Mouse (Mus musculus) gastrocnemius, adult 18-20 months (tissue): Measurements from ENCODE around the gene Sh3tc1. TPM values are rescaled to one million over a fixed set of nuclear protein-coding genes. Genes with fewer than 3 reads are reported as not detected.

ENCODE experiments used
- DNase-seq: peaks from one replicate; pipeline ENCODE4 v3.0.0; 2021; ENCODE audit warnings: low spot score
- total RNA-seq, 2 experiments: library from RNA; stranded (reverse); gene quantifications; 2 replicates each; pipeline ENCODE4 v1.2.3; 2021

Sh3tc1 gene
- total RNA-seq, 2 experiments from 2014 or later = 2.1 to 3.9 TPM

DNA sequence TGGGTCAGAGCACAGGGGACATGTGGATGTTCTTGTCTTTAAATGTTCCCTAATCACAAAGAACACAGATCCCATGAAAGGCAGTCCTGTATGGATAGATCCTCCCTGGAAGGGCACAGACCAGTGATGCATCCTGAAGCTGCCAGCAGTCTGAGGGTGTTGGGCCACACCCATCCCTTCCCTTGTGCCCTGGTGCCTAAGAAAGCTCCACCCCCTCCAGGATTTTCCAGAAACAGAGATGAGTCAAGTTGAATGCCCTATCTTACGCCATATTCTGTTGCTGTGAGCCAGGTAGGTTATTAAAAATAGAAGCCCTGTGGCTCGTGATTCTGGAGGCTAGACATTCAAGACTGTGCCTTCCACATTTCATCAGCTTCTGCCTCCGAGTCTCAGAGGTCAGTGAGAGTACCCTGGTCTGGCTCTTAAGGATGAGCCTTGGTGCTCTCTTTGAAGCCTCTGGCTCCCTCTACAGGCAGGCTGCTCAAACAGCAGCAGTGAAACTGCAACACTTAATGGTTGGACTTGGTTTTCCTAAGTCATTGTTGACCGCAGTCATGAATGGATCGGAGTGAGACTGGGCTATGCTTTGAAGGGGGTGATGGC lies 15.4 kb upstream of the Sh3tc1 start:
- DNase-seq = peak; percentile 78

DNA sequence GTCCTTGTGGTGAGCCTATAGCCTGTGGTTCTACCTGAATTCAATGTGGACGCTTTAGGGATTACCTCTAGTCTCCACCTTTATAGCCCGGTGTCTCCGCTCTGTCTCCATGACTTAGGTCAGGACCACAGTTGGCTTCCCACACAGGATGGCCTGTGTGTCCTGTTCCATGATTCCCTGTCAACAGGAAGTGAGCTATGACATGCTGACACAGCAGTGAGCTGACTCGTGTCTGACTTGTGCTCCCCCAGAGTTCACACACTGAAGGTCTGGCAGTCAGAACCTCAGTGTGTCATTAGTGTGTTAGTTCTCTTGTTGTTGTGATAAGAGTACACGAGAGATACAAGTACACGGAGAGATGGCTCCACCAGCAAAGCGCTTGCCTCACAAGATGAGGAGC lies 11.2 kb upstream of the Sh3tc1 start:
- DNase-seq = no peak

DNA sequence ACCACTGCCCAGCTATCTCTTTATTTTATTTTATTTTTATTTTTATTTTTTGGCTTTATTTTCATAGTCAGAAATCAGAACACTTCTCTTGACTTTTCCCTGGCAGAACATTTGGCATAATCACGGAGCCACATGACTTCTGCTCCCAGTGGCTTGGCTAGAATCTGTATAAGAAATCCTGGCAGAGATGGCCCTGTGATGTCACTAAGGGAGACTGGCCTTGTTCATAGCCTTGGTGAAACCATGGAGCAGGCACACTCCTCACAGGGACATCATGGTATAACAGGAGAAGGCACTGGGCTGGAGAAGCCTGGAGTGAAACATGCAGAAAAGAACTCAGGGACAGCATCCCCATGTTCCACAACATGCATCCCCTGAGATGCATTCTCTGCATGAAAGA lies 10.2 kb upstream of the Sh3tc1 start:
- DNase-seq = no peak

DNA sequence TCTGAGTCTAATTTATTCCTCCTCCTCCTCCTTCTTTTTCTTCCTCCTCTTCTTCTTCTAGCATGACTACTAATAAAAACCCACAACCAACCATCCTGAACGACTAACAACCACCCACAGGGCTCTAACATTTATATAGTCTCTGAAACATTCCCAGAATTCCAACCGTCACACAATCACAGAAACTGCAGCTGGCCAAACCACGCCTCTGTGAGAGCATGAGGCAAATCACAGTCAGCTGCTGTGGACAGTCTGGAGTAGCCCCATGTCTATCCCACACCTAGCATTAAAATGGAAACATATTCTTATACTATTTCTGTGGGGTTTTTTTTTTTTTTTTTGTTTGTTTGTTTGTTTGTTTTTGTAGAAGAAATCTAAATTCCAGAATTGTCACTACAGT lies 9.6 kb upstream of the Sh3tc1 start:
- DNase-seq = no peak

DNA sequence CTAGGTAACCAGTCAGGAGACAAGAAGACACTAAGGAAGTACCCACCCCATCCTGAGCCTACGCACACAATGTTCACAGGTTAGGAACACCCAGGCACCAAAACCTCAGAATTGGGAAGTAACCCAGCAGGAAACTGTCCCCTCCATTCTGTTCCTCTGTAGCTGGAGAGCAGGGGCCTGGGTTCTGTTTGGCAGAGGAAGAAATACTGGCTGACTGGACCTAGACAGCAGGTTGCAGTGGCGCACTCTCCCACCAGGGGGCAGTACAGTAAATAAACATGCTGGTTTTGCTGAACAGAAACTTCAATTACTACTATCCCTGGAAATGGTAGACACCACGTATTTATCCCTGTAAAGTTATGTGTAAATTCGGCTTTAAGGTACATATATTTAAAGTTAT lies 7.1 kb upstream of the Sh3tc1 start:
- DNase-seq = peak; percentile 82

DNA sequence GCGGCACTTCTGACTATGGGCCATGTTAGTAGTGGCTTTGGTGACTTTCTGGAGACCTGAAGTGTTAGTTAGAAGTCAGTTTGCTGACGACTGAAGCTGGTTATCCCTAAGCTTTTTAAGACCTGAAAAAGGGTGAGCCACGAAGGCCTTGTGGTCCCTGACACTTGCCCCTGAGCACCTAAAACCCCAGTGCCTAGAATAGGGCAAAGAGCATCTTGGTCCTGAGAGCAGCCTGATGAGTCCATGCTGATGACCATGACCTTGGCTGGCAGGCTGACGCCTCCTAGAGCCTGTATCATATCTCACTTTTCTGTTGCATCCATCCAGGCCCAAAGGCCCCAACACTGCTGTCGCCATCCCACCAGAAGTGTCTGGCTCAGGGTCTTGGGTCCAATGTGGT lies 5.6 kb upstream of the Sh3tc1 start:
- DNase-seq = no peak

DNA sequence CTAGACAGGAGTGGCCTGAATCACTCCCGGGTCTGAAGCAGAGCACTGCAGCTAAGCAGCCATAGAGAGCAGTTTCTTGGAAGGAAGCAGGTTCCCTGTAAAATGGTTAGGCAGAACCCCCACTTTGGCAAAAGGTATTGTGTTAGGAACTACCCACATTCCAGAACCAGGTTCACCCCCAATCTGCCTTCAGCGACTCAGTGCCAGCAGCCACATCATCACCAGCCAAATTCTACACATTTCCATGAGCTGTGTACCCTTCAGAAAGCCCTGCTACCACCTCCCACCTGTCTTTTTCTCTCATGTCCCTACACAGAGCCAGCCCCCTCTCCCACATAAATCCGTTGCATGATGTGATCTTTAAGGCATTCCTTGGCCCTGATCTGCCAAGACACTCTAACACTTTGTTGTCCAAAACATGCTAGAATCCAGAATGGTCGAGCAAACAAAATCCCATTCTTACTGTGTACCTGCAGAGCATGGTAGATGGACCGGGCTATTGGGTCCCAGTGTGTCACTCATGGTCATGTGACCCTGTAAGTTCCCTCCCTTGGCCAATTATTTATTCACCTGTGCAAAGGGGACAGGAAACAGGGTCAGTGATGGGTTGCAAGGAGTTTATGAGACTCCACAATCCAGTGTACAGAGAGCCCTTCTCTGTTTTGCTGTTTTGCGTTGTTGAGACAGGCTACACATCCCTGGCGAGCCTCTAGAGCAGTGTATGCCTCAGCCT lies 4.4 kb upstream of the Sh3tc1 start:
- no peak for DNase-seq

DNA sequence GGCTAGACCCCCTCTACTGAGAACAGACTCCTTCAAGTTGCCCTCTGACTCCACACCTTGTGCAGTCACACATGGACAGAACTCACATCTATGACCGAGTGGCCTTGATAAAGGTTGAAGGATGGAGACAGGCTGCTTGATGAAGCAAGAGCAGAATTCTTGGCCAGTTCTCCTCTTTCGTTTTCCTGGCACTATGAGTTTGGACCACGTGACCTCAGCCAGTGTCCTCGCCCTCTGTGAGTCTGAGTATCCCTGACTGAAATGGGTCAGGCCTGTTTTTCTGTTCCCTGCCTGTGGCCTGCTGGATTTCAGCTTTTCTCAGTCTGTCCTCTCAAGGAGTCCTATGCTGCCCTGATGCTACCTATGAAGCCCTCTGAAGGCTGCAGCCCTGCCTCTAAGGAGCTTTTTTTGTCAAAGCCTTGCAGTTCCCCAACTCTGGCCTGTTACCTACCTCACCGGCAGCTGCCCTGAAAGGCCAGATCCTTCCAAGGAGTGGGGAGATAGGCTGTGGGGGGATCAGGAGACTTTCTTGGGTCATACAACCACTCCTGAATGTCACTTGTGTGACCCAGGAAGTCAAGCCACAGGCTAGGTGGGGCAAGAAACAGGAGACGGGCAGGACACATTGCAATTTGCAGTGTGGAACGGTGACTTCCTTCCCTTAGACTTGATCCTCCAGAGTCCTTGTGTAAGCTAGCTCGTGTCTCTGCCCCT lies 3.6 kb upstream of the Sh3tc1 start:
- DNase-seq = peak; percentile 92

DNA sequence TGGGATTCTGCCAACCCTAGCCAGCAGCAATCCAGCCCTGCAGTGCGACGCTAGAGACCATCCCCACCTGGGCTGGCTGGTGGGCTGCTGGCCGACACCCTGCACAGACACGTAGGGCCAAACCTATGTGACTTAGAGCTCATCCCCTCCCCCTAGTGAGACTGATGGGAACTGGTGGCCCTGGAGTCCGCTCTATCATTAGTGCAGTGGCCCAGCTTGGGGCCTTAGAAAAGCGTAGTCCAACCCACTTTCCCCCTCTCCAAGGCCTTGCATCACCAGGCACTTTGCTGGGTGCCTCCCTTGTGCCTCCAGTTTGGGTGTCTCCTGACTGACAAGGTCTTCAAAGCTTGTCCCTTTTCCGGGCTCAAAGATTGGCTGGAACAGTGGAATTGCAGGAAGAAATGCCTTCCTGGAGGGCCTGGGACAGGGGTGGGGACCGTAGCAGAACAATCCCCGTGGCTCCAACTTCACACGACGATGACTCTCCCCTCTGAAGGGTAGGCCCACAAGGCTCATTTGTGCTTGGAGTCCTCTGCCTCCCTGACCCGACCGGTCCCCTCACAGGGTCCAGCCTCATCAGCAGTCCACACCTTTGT lies 1.5 kb upstream of the Sh3tc1 start:
- no peak for DNase-seq

DNA sequence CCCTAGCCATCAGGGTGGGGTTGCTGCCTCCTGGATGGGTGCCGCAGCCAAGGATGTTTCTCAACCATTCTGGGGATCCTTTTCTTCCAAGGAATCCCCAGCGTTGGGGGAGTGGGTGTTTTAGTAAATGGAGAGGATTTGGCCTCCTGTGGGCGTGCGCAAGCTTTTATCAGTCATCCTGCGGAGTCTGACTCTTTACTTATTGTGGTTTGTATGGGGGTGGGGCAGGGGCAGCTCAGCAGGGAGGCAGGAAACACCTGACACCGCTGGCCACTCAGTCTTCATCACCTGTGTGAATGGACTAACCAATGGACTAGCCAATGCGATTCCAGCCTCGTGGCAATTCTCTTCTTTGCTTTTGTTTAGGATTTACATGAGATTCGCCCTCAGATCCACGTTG lies 929 bp upstream of the Sh3tc1 start:
- DNase-seq = no peak

DNA sequence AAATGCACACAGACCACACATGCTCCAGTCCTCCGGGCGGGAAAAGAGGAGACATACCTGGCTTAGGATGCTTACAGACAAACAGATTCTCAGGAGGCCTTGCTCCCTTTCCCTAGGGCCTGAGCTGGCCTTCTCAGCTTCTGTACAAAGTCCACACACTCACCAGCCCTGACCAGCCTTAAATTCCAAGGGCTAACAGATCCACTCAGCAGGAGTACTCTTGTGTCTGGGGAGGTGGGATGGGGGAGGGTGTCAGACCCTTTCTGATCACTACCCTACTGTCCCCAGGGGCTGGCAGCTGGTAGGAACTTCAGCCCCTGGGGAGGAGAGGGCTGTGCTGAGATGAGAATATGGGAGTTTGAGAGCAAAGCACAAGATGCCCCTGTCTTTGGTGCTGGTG lies 782 bp downstream of the Sh3tc1 start:
- no peak for DNase-seq

DNA sequence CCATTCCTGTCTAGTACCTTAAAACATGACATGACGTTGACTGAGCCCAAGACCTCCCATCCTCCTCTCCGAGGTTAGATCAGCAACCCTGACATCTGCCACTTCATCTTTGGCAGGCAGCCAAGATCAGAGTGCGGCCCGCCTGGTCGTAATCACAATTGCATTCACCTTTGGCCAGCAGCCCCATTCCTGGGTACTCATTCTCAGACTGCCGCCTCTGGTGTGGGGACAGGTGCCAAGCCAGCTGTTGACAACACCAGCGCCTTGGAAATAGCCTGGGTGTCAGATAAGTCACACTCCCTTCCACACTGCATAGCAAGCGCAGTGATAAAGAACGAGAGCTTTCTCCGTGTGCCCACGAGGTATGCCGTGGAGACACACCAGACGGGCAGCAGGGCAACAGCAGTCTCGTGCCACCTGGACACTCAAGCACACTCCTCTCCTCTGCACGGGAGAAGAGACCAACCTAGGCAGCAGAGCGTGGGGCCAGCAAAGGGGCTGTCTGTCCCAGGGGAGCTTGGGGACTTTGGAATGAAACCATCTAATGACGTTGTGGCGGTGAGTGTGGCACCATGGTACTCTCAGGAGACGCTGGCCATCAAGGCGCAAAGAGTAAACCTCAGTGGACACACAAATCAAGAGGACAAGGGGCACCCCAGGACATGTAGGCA lies 2.4 kb downstream of the Sh3tc1 start:
- DNase-seq = peak; percentile 35

DNA sequence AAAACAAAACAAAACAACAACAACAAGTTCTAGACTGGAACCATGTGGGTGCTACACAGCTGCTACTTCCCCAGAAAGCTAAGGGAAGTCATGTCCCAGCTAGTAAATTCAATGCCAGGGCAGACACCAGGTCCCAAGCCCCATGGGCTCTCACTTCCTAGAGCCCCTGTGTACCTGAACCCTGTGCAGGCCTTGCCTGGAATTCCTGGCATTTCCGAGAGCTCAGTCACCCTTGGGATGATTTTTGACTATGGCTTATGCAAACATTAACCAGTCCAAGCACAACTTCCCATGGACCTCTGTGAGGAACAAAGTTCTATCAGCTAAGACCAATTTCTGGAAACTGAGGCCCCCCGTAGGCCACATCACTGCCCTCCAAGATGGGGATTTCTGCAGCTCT lies 6.3 kb downstream of the Sh3tc1 start:
- DNase-seq = no peak

DNA sequence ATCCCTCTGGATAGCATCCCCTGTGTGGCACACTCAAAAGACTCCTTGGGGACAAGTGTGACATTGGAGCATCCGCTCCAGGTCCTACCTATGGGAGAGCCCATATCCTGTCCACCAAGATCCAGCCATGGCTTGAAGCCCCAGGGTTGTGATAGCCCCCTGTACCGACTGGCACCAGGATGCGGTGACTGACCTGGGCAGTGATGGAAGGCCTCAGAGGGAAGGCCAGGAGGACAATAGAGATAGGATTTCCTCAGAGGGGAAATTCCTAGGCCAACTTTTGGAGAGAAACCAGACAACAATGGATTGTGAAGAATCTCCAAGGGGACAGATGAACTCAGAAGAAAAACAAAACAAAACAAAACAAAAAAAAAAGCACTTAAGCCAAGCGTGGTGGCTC lies 8.8 kb downstream of the Sh3tc1 start:
- no peak for DNase-seq

DNA sequence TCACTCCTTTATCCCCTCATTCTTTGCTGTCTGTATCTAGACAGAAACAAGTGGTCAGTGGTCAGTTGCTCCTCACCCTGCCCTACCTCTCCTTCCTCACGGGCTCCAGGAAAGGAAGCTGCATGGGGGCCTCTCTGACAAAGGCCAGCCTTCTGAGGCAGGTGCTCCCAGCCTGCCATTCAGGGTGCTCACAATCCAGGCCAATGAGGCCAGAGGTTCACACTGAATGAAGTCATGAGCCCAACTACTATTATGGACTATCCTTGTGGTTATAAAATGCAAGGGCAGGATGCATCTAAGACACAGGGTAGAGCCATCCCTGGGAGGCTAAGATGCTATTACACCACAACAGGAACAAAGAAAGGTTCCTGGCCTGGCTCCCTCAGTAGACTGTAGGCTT lies 9.2 kb downstream of the Sh3tc1 start:
- DNase-seq = no peak

DNA sequence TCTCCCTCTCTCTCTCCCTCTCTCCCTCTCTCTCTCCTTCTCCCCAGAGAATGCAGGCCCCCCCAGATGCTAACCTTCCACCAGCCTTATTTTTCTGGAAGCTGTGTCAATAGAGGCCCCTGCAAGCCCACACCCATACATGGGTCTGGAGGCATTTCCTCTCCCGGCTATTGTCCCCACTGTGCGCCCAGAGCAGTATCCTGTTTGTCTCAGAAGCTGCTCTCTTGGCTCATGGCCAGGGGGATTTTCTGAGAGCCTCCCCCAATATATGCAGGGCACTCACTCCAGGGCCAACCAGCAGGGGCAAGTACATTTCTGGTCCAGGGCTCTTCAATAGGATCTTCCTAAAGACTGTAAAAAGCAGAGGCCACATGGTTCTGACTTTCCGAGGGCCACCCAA lies 9.9 kb downstream of the Sh3tc1 start:
- DNase-seq = no peak

DNA sequence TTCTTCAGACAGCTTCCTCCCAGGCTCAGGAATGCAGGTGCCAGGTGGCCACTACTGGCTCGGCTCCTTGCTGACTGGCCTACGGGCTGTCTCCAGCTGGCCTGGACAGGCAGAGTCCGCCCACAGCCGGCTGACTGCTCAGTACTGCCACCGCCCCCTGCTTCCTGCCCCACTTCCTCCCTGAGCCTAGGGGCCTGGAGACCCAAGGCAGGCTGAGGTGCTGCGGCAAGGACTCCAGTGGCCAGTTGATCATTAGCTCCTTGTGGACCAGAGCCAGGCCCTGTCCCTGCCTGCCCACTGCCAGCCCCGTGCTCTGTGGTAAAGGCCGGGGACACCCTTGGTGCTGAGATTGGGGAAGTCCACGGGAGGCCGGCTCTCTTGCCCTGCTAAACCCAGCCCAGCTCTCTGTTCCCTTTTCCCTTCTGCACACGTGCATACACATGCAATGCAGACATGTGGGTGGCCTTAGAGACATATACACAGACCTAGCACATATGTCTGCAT lies 10.8 kb downstream of the Sh3tc1 start:
- DNase-seq = peak; percentile 31

DNA sequence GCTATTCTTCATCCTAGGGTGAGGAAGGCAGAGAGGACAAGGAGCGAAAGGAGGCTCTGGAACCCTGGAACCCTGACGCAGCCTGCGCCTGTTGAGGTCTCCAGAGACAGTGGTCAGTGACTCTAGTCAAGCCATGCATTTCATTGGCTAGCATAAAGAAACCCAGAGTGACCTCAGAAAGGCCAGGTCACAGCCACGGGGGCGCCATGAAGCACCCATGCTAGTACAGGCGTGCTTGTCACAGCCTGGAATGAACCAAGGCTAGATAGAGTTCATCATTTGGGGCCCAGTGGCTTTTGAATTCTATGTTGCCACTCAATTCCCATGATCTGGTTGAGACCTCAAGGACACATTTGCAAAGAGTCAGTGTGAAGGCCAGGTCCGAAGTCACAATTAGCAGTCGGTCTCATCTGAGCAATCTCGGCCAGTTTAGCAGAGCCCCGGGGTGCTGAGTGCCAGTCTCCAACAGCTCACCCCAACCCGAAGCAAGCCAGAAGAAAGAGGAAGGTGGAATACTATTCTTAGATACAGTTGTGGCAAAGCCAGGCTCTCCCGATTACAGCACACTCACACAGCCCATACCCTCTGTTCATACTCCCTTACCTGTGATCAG lies 11.3 kb downstream of the Sh3tc1 start:
- DNase-seq = no peak

DNA sequence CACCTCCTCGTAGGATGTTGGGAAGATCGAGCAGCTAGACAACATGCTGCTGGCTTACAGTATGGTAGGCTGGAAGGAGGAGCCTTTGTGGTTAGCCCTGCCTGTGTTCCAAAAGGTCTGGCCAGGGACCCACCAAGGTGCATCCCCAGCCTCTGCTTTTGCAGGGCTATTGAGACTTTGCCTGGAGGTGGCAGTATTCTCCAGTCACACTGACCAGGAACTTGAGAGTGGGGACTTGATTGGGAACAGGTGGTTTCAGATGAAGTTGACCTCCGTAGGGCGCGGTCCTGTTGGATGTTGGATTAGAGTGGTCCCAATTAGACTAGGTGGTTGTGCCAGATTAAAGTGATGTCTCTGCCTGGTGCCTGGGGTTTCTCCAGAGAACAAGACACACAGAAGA lies 12.3 kb downstream of the Sh3tc1 start:
- no peak for DNase-seq

DNA sequence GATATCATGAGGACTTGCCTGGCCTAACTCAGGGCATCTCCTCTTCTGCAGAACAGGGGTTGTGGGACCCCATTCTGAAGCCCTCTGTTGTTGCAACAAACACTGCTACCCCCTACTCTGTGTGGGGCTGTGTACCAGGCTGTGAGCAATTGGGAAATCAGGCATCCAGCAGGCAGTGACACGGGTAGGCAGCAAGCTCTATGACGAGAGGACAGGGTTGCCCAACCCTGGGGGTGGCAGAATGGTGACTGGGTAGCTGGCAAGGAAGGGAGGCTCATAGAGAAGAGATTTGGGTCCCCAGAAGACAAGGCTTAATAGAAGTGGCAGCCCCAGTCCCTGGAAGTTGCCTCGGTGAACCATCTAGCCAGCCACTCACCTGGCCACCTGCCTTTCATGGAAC lies 13.9 kb downstream of the Sh3tc1 start:
- DNase-seq = no peak

DNA sequence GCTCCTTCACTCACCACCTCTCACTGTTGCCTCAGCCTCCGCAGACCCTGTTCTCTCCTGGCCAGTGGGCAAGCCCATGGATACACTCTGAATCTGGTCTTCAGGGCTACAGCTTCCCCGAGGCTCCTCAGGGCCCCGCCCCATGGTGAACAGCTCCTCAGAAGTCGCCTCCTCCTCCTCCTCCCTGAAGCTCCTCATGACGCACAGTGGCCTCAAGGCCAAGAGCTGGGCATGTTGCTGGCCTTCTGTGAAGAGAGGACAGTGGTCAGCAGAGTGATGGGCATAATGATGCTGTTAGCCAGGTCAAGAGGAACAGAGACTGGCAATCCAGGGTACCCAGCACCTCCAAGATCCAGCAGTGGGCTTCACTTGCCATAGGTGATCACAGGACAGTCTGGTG lies 15.9 kb downstream of the Sh3tc1 start:
- DNase-seq = no peak
